Mouse (Mus musculus) G1E (cell line): ENCODE results near the gene Nod1.

Source experiments
- CTCF ChIP-seq: IDR thresholded peaks from 2 replicates; pipeline ENCODE4 v1.5.1; 2012; ENCODE audit warnings: low read depth, low read length, inconsistent platforms, mixed read lengths
- GATA1 ChIP-seq: IDR thresholded peaks from 2 replicates; pipeline ENCODE4 v1.6.1; 2012; ENCODE audit warnings: borderline replicate concordance, low read length, inconsistent platforms, mixed read lengths
- GATA2 ChIP-seq: IDR thresholded peaks from 2 replicates; pipeline ENCODE4 v1.6.1; 2012; ENCODE audit warnings: low read depth, low read length, inconsistent platforms, borderline replicate concordance
- POLR2AphosphoS5 ChIP-seq: IDR thresholded peaks from 2 replicates; pipeline ENCODE4 v1.6.1; 2012; ENCODE audit warnings: low read depth, low read length, inconsistent platforms; ENCODE audit not compliant: insufficient replicate concordance
- TAL1 ChIP-seq: conservative IDR thresholded peaks from 2 replicates; pipeline ENCODE4 v1.6.1; 2012; ENCODE audit warnings: low read depth, low read length, inconsistent platforms, mixed read lengths

DNA sequence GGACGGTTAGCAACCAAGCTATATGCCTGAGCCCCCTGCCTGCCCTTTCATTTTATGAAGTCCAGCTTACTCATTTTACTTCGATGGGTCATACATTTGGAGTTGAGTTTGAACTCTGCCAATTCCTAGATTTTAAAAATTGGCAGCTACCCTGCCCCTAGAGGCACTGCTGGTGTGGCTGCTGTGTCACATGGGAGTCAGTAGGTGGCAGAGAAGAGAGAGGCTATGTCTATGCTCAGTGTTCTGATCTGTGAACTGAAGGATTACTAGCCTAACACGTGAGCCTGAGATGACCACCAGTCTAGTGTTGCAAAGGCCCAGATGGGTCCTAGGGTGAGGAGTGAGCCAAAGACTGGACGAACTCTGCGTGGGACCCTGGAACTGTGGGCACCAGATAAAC is 2.1 kb upstream of the Nod1 start:
- peak; percentile 12; the same call in 1 of the 2 replicates for TF ChIP-seq CTCF
- TF ChIP-seq GATA1 = no peak
- no peak for TF ChIP-seq TAL1
- TF ChIP-seq POLR2AphosphoS5 = no peak
- TF ChIP-seq GATA2 = no peak
